Mouse (Mus musculus): ENCODE data around the gene Ppat.

DNA sequence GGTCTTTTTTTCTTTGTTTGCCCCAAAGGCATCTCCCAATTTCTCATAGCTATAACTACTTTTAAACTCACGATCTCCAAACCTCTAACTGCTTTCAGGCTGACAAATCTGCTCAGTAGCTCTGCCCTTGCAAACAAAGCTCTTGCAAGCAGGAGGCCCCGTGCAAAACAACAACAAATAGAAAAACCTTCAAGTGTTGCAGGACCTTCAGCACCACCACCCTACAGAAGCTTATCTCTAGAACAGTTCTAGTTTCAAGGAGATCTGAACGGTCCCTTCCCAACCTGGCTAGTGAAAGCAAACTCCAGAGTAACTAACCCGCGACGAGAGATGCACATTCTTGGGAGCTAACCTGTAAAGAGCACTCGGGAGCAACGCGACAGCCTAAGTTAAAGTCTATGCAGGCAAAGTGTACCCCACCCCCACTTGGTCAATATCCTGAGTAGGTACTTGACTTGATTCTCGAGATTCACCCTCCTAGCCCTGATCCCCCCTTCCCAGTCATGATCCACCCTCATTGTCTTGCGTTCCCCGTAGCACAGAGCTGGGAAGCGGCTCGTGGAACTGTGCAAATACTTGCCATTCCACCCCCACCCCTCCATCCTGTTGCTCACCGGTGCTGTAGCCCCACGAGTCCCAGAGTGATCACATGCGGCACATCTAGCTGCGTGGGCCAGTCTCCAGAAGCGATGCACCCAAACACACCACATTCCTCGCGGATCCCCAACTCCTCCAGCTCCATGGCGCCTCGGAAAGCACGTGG is 854 bp downstream of the Ppat start:
- TF ChIP-seq TAL1 (IDR thresholded peaks at IDR 0.05; ENCODE audit: low read length) (no peak), GATA1 (IDR thresholded peaks at IDR 0.05; ENCODE audit: low read length) (no peak)
